Mouse (Mus musculus): ENCODE data around the gene Rab23. TPM values are rescaled to one million over a fixed set of nuclear protein-coding genes. Genes with fewer than 3 reads are reported as not detected.

The Rab23 gene
- polyA plus RNA-seq, 1 experiment from 2014 or later, result 39.1 TPM

- no peak for ATAC-seq (ENCODE audit: insufficient number of reproducible peaks, insufficient read depth, low FRiP score, low TSS enrichment)
- no peak overlapping the region for H3K27ac ChIP-seq
- H3K4me3 ChIP-seq, result no peak overlapping the region
- no peaks in the 10 kb centered on the region for H3K9me3 ChIP-seq
- no peak overlapping the region for H3K4me2 ChIP-seq (replicated peaks)
- H3K27me3 ChIP-seq, result no peaks in the 10 kb centered on the region
- H3K4me1 ChIP-seq, result no peaks in the 10 kb centered on the region
- no peaks in the 10 kb centered on the region for H3K36me3 ChIP-seq
- WGBS, result 76% methylated on average over 3 of the region's 3 CpGs
- no peak overlapping the region for H3K9ac ChIP-seq
These were observed 25.8 kb upstream of the Rab23 start for GRCm38 (mm10) chr1:33693893-33694292.

DNA sequence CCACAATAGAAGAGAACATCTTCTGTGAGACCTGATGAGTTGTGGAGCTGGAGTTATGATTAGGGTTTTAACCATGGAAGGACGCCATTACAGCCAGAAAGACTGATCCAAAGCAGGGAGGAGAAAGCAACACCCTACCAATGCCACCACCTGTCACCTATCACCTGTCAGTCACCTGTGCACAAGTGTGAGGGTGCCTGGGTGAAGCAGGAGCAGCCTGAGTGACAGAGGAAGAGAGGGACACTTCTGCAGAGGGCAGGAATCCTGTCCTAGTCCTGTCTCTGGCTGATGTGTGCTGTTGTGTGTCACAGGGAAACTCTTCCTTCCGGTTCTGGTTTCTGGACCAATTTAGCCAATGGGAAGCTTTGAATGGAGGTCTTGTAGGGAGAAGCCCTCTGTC, 23.7 kb upstream of the Rab23 start:
- no peak overlapping the region for H3K27ac ChIP-seq
- no peak overlapping the region for H3K9ac ChIP-seq
- no peaks in the 10 kb centered on the region for H3K9me3 ChIP-seq
- no peak for ATAC-seq (ENCODE audit: insufficient number of reproducible peaks, insufficient read depth, low FRiP score, low TSS enrichment)
- WGBS, result 77% methylated on average over 2 of the region's 2 CpGs
- H3K4me1 ChIP-seq, result no peaks in the 10 kb centered on the region
- no peak overlapping the region for H3K4me2 ChIP-seq (replicated peaks)
- H3K36me3 ChIP-seq, result no peaks in the 10 kb centered on the region
- no peaks in the 10 kb centered on the region for H3K27me3 ChIP-seq
- no peak overlapping the region for H3K4me3 ChIP-seq

DNA sequence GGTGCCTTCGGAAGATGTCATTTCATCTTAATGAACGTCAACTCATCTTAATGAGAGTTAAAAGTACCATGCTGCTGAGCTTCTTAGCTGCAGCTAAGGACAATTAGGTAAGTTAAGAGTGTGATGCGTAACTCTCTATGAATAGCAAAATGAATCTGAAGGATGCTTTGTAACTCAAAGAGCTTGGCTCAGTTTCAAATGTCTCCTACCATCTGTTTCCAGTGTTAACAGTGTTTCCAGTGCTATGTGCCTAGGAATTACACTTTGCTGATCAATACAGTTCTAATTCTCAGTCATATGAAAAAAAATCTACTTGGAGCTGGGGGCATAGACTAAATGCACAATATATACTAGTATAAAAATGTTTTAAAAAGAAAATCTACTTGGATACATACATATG, 18.4 kb upstream of the Rab23 start:
- H3K4me3 ChIP-seq, result no peak overlapping the region
- H3K36me3 ChIP-seq, result no peaks in the 10 kb centered on the region
- H3K4me2 ChIP-seq (replicated peaks), result no peak overlapping the region
- WGBS, result 81% methylated on average over 3 of the region's 3 CpGs
- no peak overlapping the region for H3K9ac ChIP-seq
- H3K27ac ChIP-seq, result no peak overlapping the region
- no peaks in the 10 kb centered on the region for H3K27me3 ChIP-seq
- no peak for ATAC-seq (ENCODE audit: insufficient number of reproducible peaks, insufficient read depth, low FRiP score, low TSS enrichment)
- no peaks in the 10 kb centered on the region for H3K4me1 ChIP-seq
- no peaks in the 10 kb centered on the region for H3K9me3 ChIP-seq

- no peak overlapping the region for H3K27ac ChIP-seq
- H3K4me2 ChIP-seq (replicated peaks), result no peak overlapping the region
- ATAC-seq (ENCODE audit: insufficient number of reproducible peaks, insufficient read depth, low FRiP score, low TSS enrichment), result no peak
- no peaks in the 10 kb centered on the region for H3K9me3 ChIP-seq
- 79% methylated on average over 2 of the region's 2 CpGs for WGBS
- H3K36me3 ChIP-seq, result no peaks in the 10 kb centered on the region
- H3K4me1 ChIP-seq, result no peaks in the 10 kb centered on the region
- H3K4me3 ChIP-seq, result no peak overlapping the region
- H3K27me3 ChIP-seq, result no peaks in the 10 kb centered on the region
- H3K9ac ChIP-seq, result no peak overlapping the region
These were observed 10.1 kb upstream of the Rab23 start for GRCm38 (mm10) chr1:33709615-33710014.

DNA sequence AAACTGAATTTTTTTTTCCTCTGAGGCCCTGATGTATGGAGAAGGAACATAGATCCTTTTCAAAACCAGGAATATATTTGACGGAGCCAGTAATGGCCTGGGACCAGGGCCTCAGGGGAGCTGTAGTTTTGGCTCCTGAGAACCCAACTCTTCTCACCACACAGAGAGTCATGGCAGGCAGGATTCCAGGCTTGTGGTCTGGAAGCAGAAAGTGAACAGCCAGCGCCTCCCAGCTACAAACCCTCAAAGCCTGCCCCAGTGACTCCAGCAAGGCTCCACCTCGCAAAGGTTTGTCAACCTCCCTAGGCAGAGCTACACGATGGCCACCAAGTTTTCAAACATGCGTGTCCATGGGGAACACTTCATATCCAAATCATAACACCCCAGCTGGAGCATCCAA, 7.7 kb upstream of the Rab23 start:
- Histone ChIP-seq H3K4me1 (no peaks in the 10 kb centered on the region), H3K4me3 (no peak overlapping the region), H3K27ac (no peak overlapping the region), H3K4me2 (replicated peaks) (no peak overlapping the region), H3K9ac (no peak overlapping the region), H3K27me3 (no peaks in the 10 kb centered on the region), H3K9me3 (no peaks in the 10 kb centered on the region), H3K36me3 (no peaks in the 10 kb centered on the region)
- no peak for ATAC-seq (ENCODE audit: insufficient number of reproducible peaks, insufficient read depth, low FRiP score, low TSS enrichment)
- WGBS, result 85% methylated on average over 5 of the region's 5 CpGs

- 3% methylated on average over 10 of the region's 10 CpGs for WGBS
- no peak overlapping the region for H3K27ac ChIP-seq
- no peak overlapping the region for H3K9ac ChIP-seq
- no peaks in the 10 kb centered on the region for H3K27me3 ChIP-seq
- no peaks in the 10 kb centered on the region for H3K4me1 ChIP-seq
- no peaks in the 10 kb centered on the region for H3K9me3 ChIP-seq
- H3K4me3 ChIP-seq, result no peak overlapping the region
- H3K36me3 ChIP-seq, result no peaks in the 10 kb centered on the region
- ATAC-seq (ENCODE audit: insufficient number of reproducible peaks, insufficient read depth, low FRiP score, low TSS enrichment), result 0 out of 2 replicates have a peak, but pooled peaks have one; percentile 17
- H3K4me2 ChIP-seq (replicated peaks), result peak overlapping the region; percentile 22
These were observed 4.9 kb upstream of the Rab23 start for GRCm38 (mm10) chr1:33714796-33715195.

GRCm38 (mm10) chr1:33717636-33718035, 2.1 kb upstream of the Rab23 start:
- no peak overlapping the region for H3K4me3 ChIP-seq
- no peak overlapping the region for H3K27ac ChIP-seq

DNA sequence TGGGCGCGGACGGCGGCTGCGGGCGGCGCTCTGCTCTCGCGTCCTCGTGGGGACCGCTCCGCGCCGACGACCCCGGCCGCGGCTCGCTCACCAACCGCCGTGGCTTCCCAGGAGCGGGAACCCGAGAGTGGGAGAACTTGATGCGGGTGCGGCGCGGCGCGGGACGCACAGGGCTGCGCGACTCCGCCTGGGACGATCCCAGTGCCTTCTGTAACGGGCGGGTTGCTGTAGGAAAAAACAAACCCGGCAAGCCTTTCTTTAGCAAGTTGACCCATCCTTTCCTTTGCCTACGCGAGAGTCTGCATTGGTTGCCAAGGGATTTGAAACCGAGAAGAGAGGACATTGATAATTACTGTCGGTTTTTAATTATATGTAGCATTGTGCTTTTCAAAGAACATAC, 544 bp downstream of the Rab23 start:
- WGBS, result under 1% methylated on average over 40 of the region's 41 CpGs
- H3K9me3 ChIP-seq, result no peaks in the 10 kb centered on the region
- H3K4me2 ChIP-seq (replicated peaks), result peak overlapping the region; percentile 56
- peak overlapping the region; percentile 95 for H3K27ac ChIP-seq
- ATAC-seq (ENCODE audit: insufficient number of reproducible peaks, insufficient read depth, low FRiP score, low TSS enrichment), result no peak
- peaks cover 29% of the 10 kb centered on the region for H3K36me3 ChIP-seq
- no peaks in the 10 kb centered on the region for H3K27me3 ChIP-seq
- peak overlapping the region; percentile 91 for H3K9ac ChIP-seq
- peak overlapping the region; percentile 82 for H3K4me3 ChIP-seq
- H3K4me1 ChIP-seq, result peaks cover 5% of the 10 kb centered on the region; the same call in 1 of the 2 replicates

More at GRCm38 (mm10) chr1:33717636-33718035, 2.1 kb upstream of the Rab23 start:
- 77% methylated on average over 1 of the region's 1 CpGs for WGBS
- no peaks in the 10 kb centered on the region for H3K9me3 ChIP-seq
- ATAC-seq (ENCODE audit: insufficient number of reproducible peaks, insufficient read depth, low FRiP score, low TSS enrichment), result no peak
- peaks cover 5% of the 10 kb centered on the region; the same call in 1 of the 2 replicates for H3K4me1 ChIP-seq
- H3K4me2 ChIP-seq (replicated peaks), result no peak overlapping the region
- H3K27me3 ChIP-seq, result no peaks in the 10 kb centered on the region
- peaks cover 7% of the 10 kb centered on the region for H3K36me3 ChIP-seq
- H3K9ac ChIP-seq, result no peak overlapping the region

DNA sequence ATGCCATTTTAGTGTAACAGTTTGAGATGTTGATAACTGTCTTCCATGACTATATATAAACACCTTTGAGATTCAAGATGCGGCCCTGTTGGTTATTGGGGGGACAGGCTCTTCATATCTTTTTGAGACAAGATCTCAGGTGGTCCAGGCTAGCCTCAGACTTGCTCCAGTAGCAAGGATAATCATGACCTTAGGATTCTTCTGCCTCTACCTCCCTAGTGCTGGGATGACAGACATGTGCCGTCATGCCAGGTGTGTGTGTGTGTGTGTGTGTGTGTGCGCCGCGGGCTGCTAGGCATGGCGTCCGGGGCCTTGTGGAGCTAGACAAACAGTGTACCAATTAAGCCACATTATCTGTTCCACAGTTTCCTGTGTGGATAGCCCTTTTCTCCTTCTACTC, 1.3 kb downstream of the Rab23 start:
- Histone ChIP-seq H3K4me2 (replicated peaks) (peak overlapping the region; percentile 56), H3K4me1 (peaks cover 5% of the 10 kb centered on the region; the same call in 1 of the 2 replicates), H3K36me3 (peaks cover 37% of the 10 kb centered on the region), H3K4me3 (peak overlapping the region; percentile 82), H3K27me3 (no peaks in the 10 kb centered on the region), H3K9ac (peak overlapping the region; percentile 43), H3K27ac (no peak overlapping the region), H3K9me3 (no peaks in the 10 kb centered on the region)
- WGBS, result 86% methylated on average over 7 of the region's 7 CpGs
- ATAC-seq (ENCODE audit: insufficient number of reproducible peaks, insufficient read depth, low FRiP score, low TSS enrichment), result no peak

DNA sequence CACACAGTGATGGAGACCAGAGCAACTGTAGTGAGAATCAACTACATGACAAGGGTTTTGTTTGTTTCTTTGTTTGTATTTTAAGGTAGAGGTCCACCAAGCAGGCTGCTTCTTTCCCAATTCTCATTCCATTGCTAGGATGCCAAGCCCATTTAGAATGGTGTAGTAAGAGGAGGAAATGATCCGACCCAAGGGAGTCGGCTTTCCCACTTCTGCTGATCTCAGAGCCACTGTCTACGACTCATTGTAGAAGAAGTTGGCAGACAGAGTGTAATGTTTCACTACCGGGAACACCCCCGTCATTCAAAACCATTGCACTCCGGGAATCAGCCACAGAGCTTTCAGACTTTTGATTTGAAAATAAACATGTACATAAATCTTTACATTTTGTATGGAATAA, 4.8 kb downstream of the Rab23 start:
- no peak overlapping the region for H3K4me3 ChIP-seq
- no peaks in the 10 kb centered on the region for H3K9me3 ChIP-seq
- no peak overlapping the region for H3K4me2 ChIP-seq (replicated peaks)
- peaks cover 5% of the 10 kb centered on the region; the same call in 1 of the 2 replicates for H3K4me1 ChIP-seq
- no peak for ATAC-seq (ENCODE audit: insufficient number of reproducible peaks, insufficient read depth, low FRiP score, low TSS enrichment)
- H3K36me3 ChIP-seq, result peaks cover 62% of the 10 kb centered on the region
- H3K27me3 ChIP-seq, result no peaks in the 10 kb centered on the region
- WGBS, result 69% methylated on average over 6 of the region's 6 CpGs
- no peak overlapping the region for H3K9ac ChIP-seq
- no peak overlapping the region for H3K27ac ChIP-seq

- no peak overlapping the region for H3K27ac ChIP-seq
- H3K9ac ChIP-seq, result 0 out of 2 replicates have a peak overlapping the region, but pooled peaks have one; percentile 8
- no peak overlapping the region for H3K4me2 ChIP-seq (replicated peaks)
- no peaks in the 10 kb centered on the region for H3K27me3 ChIP-seq
- H3K9me3 ChIP-seq, result no peaks in the 10 kb centered on the region
- H3K4me1 ChIP-seq, result peaks cover 5% of the 10 kb centered on the region; the same call in 1 of the 2 replicates
- ATAC-seq (ENCODE audit: insufficient number of reproducible peaks, insufficient read depth, low FRiP score, low TSS enrichment), result no peak
- H3K4me3 ChIP-seq, result no peak overlapping the region
- 91% methylated on average over 5 of the region's 5 CpGs for WGBS
- H3K36me3 ChIP-seq, result peaks cover 62% of the 10 kb centered on the region
These were observed 5.4 kb downstream of the Rab23 start for GRCm38 (mm10) chr1:33725086-33725485.

DNA sequence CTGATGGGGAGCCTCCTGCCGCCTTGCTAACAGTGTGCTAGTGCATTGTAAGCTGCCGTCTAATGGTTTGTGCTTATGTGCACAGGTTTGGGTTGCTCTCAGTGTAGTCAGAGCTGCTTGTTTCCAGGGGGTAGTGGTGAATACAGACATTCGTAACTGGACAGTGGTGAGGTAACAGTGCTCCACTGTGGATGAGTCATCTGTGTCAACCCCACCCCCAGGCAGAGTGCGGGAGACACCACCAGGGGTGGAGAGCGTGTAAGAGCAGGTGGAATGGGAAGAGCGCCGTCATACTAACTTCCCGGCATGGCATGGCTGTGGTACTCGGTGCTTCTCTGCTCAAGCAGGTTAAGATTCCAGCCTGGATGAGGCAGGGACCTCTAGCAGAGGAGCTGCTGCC, 13.4 kb downstream of the Rab23 start:
- Histone ChIP-seq H3K9me3 (no peaks in the 10 kb centered on the region), H3K9ac (no peak overlapping the region), H3K4me3 (no peak overlapping the region), H3K27ac (no peak overlapping the region), H3K36me3 (peaks cover 58% of the 10 kb centered on the region), H3K27me3 (no peaks in the 10 kb centered on the region), H3K4me2 (replicated peaks) (no peak overlapping the region), H3K4me1 (no peaks in the 10 kb centered on the region)
- ATAC-seq (ENCODE audit: insufficient number of reproducible peaks, insufficient read depth, low FRiP score, low TSS enrichment), result no peak
- WGBS, result 89% methylated on average over 9 of the region's 9 CpGs
